Mouse (Mus musculus): ENCODE measurements at regions not wholly inside any gene's neighbourhood (a gene's known extent, or its start where the extent isn't known, plus 50 kb on each side); places are given as distances from the start of the nearest gene placed in this dataset.

DNA sequence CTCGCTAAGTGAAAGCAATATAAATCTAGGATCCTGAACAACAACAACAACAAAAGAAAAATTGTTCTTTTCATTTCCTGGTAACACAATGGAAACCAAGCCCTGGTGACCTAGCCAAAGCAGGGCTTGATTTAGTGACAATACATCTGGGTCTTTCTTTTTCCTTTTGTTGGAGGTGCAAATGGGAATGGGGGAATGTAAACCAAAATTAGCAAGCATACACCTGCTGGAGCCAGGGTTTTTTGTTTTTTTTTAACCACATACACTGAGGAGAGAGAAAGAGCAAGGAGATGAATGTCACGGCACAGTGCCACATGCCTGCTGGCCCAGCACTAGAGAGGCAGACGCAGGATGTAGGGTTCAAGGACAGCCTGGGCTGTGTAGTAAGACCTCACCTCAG lies 275.6 kb upstream of the Castor2 start:
- no peak for TF ChIP-seq CHD2 (IDR thresholded peaks at IDR 0.05; ENCODE audit: low read length)
- TF ChIP-seq HCFC1 (IDR thresholded peaks at IDR 0.05; ENCODE audit: low read depth, low read length), result no peak
- TF ChIP-seq RAD21 (IDR thresholded peaks at IDR 0.05; ENCODE audit: low read depth, low read length), result no peak
- no peak for TF ChIP-seq MEF2A (IDR thresholded peaks at IDR 0.05; ENCODE audit: borderline replicate concordance, low read depth, low read length)
- TF ChIP-seq CTCF (conservative IDR thresholded peaks at IDR 0.05 in 1 of 2, IDR thresholded peaks at IDR 0.05 in 1 of 2; ENCODE audit: low read depth in 2 of 2, low read length in 2 of 2), result no peak
- no peak for TF ChIP-seq USF1 (IDR thresholded peaks at IDR 0.05; ENCODE audit: low read depth, low read length)
- no peak for TF ChIP-seq ZMIZ1 (IDR thresholded peaks at IDR 0.05; ENCODE audit: low read depth, low read length)
- no peak for TF ChIP-seq POLR2A (IDR thresholded peaks at IDR 0.05; ENCODE audit: low read depth, low read length)
- no peak for TF ChIP-seq TCF12 (IDR thresholded peaks at IDR 0.05; ENCODE audit: low read depth, low read length)

Measured in CH12.LX (cell line).